Mouse (Mus musculus) intestine, embryonic 14.5 days (tissue): ENCODE data around the gene Nup93. TPM values are rescaled to one million over a fixed set of nuclear protein-coding genes. Genes with fewer than 3 reads are reported as not detected.

Experiments used
- ATAC-seq: fragments of 200-750 bp; cut with Nextera tagmentation; replicated peaks from 2 replicates; pipeline ENCODE4 v1.8.0; 2017; ENCODE audit warnings: low read depth, moderate number of reproducible peaks, moderate TSS enrichment, moderate library complexity; ENCODE audit not compliant: low FRiP score, low TSS enrichment
- DNase-seq: peaks from one replicate; pipeline ENCODE4 v3.0.0-alpha.2; 2018; ENCODE audit warnings: low spot score
- H3K27ac ChIP-seq: fragments of 300-500 bp; sonication (generic); 2 replicates; pipeline ENCODE4 v1.5.1; 2014; ENCODE audit warnings: low read depth, mild to moderate bottlenecking, control low read depth
- H3K27me3 ChIP-seq: fragments of 300-500 bp; sonication (generic); replicated peaks from 2 replicates; pipeline ENCODE4 v1.6.1; 2014; ENCODE audit warnings: low read length, control low read depth; ENCODE audit not compliant: control insufficient read depth, insufficient read depth
- H3K36me3 ChIP-seq: fragments of 300-500 bp; sonication (generic); 2 replicates; pipeline ENCODE4 v1.6.1; 2014; ENCODE audit warnings: low read length, control low read depth; ENCODE audit not compliant: control insufficient read depth, insufficient read depth
- H3K4me1 ChIP-seq: fragments of 300-500 bp; sonication (generic); replicated peaks from 2 replicates; pipeline ENCODE4 v1.6.1; 2014; ENCODE audit warnings: low read length, control low read depth, mixed read lengths; ENCODE audit not compliant: control insufficient read depth, insufficient read depth
- H3K4me2 ChIP-seq: fragments of 300-500 bp; sonication (generic); 2 replicates; pipeline ENCODE4 v1.6.1; 2014; ENCODE audit warnings: low read length
- H3K4me3 ChIP-seq: fragments of 300-500 bp; sonication (generic); 2 replicates; pipeline ENCODE4 v1.5.1; 2014; ENCODE audit warnings: low read depth, low read length, control low read depth, mixed read lengths
- H3K9ac ChIP-seq: fragments of 300-500 bp; sonication (generic); 2 replicates; pipeline ENCODE4 v1.6.1; 2014; ENCODE audit warnings: mild to moderate bottlenecking, low read length
- H3K9me3 ChIP-seq: fragments of 300-500 bp; sonication (generic); 2 replicates; pipeline ENCODE4 v1.6.1; 2016; ENCODE audit warnings: low read length, control low read depth; ENCODE audit not compliant: control insufficient read depth
- WGBS: fragments of 180-500 bp; shearing (Covaris S2); extraction: QIAGEN DNeasy Blood & Tissue Kit; methylation state at CpG from one replicate; pipeline ENCODE4 v1.1.7; 2014; 5-methylcytosine and 5-hydroxymethylcytosine counted together
- microRNA counts: library from miRNA; unstranded; fragments of <30 nt; microRNA quantifications from one replicate; lab custom pipeline; 2016
- microRNA-seq: library from miRNA; unstranded; fragments of <30 nt; microRNA quantifications from one replicate; pipeline ENCODE4, GENCODE M21; 2016
- polyA plus RNA-seq: library from polyadenylated mRNA; unstranded; fragments of >200 nt; fragmentation: Nextera tagmentation; extraction: Ambion mirVana; gene quantifications from 2 replicates; pipeline ENCODE4 v1.2.1, GENCODE M21; 2014

The Nup93 gene
- polyA plus RNA-seq, 1 experiment from 2014 or later, result 90.0 TPM

- Histone ChIP-seq H3K9ac (no peak overlapping the region), H3K9me3 (no peaks in the 10 kb centered on the region), H3K4me2 (no peak overlapping the region), H3K27me3 (no peaks in the 10 kb centered on the region), H3K27ac (no peak overlapping the region), H3K36me3 (no peaks in the 10 kb centered on the region), H3K4me1 (peaks cover 5% of the 10 kb centered on the region; the same call in 1 of the 2 replicates), H3K4me3 (no peak overlapping the region)
- WGBS, result 90% methylated on average over 2 of the region's 2 CpGs
- ATAC-seq (no peak), DNase-seq (no peak)
Measured at GRCm38 (mm10) chr8:94363906-94364305, 149.5 kb downstream of the Nup93 start.

DNA sequence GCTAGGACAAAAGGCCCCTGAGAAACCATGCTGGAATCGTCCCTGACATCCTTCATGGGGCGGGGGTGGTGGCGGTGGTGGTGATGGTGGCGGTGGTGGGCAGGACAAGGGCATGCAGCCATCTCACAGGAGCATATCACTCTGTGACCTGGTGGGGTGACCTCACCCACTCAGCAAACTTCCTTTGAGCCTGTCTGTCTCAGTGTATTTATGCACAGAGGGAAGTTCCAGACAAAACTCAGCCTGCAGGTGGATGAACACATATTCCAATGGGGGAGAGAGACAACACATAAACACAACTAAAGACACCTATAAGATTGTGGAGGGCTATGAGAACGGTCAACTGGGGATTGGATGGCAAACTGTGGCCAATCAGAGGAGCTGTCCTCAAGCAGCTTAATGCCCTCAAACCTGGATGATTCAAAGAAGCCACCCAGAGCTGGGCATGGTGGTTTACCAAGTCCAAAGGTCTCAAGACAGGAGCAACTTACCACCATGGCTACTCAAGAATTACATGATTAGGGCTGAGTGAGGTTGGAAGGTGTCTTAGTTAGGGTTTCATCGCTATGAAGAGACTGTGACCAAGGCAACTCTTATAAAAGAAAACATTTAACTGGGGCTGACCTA, 150.4 kb downstream of the Nup93 start:
- ATAC-seq, result no peak
- Histone ChIP-seq H3K27ac (no peak overlapping the region), H3K4me2 (no peak overlapping the region), H3K9ac (no peak overlapping the region), H3K4me1 (peaks cover 5% of the 10 kb centered on the region; the same call in 1 of the 2 replicates), H3K4me3 (no peak overlapping the region), H3K27me3 (no peaks in the 10 kb centered on the region), H3K9me3 (no peaks in the 10 kb centered on the region), H3K36me3 (no peaks in the 10 kb centered on the region)
- DNase-seq, result no peak
- WGBS, result 84% methylated on average over 6 of the region's 6 CpGs

DNA sequence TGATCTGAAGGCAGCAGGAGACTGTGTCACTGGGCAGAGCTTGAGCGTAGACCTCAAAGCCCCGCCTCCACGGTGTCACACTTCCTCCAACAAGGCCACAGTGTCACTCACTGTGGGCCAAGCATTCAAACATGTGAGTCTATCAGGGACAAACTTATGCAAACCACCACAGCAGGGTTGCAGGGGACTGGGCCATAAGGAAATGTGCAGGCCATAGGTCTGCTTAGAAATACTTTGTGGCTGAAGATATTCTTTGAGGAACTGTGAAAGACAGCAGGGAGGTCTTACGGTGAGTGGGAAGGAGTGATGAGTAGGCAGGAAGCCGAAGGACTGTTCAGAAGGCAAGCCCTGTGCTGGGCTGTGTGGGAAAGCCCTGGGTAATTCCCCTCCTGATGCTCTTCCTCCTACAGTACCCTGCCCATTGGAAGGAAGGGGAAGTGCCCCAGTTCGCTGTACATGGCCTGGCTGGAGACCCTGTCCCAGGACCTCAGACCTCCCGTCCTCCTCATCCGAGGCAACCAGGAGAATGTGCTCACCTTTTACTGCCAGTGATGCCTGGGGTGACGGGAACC, 151.1 kb downstream of the Nup93 start:
- ATAC-seq (0 out of 2 replicates have a peak, but pooled peaks have one; percentile 40), DNase-seq (no peak)
- Histone ChIP-seq H3K36me3 (no peaks in the 10 kb centered on the region), H3K4me2 (no peak overlapping the region), H3K4me3 (no peak overlapping the region), H3K9me3 (no peaks in the 10 kb centered on the region), H3K27me3 (no peaks in the 10 kb centered on the region), H3K27ac (no peak overlapping the region), H3K4me1 (peaks cover 5% of the 10 kb centered on the region; the same call in 1 of the 2 replicates), H3K9ac (no peak overlapping the region)
- WGBS, result 82% methylated on average over 9 of the region's 9 CpGs

MicroRNAs encoded within 50 kb of the gene (microRNA counts, 519-probe panel; counts per million panel counts)
- 3,746 counts per million, percentile 53 among the panel's probes with 10 or more counts for microRNA mmu-miR-138 (lab: Ali Mortazavi, UCI)

Small RNA genes lying within 50 kb of the gene (microRNA-seq; reads per million reads assigned to microRNA genes)
- gene Mir138-2, result 124 reads per million, percentile 61 among the genes with 10 or more reads in this experiment

Other genes starting within 250 kb of the Nup93 start
- gene Amfr, start 201.7 kb upstream of the Nup93 start, polyA plus RNA-seq, result 42.4 and 47.8 TPM in 2 replicates
- 128 and 141 TPM in 2 replicates for gene Nudt21, start 177.5 kb upstream of the Nup93 start, polyA plus RNA-seq
- 13.4 and 17.1 TPM in 2 replicates for gene Ogfod1, start 177.4 kb upstream of the Nup93 start, polyA plus RNA-seq
- gene Bbs2, start 115.6 kb upstream of the Nup93 start, polyA plus RNA-seq, result 12.2 and 13.2 TPM in 2 replicates
- gene Mt4, start 77.4 kb upstream of the Nup93 start, polyA plus RNA-seq, result 1.3 TPM in 1 of 2 replicates, not detected in the other
- gene Mt3, start 62.0 kb upstream of the Nup93 start, polyA plus RNA-seq, result 8.0 and 8.7 TPM in 2 replicates
- 104 and 155 TPM in 2 replicates for gene Mt2, start 41.9 kb upstream of the Nup93 start, polyA plus RNA-seq
- 473 and 778 TPM in 2 replicates for gene Mt1, start 35.5 kb upstream of the Nup93 start, polyA plus RNA-seq
- gene Slc12a3, start 114.6 kb downstream of the Nup93 start, polyA plus RNA-seq, result 0.05 TPM in 1 of 2 replicates, not detected in the other
- gene Herpud1, start 171.9 kb downstream of the Nup93 start, polyA plus RNA-seq, result 77.7 and 97.4 TPM in 2 replicates
- gene Nlrc5, start 219.8 kb downstream of the Nup93 start, polyA plus RNA-seq, result 0.48 and 0.69 TPM in 2 replicates